Comparison of ENCODE assay signal across 8 mouse cellular contexts in the genomic region with DNA sequence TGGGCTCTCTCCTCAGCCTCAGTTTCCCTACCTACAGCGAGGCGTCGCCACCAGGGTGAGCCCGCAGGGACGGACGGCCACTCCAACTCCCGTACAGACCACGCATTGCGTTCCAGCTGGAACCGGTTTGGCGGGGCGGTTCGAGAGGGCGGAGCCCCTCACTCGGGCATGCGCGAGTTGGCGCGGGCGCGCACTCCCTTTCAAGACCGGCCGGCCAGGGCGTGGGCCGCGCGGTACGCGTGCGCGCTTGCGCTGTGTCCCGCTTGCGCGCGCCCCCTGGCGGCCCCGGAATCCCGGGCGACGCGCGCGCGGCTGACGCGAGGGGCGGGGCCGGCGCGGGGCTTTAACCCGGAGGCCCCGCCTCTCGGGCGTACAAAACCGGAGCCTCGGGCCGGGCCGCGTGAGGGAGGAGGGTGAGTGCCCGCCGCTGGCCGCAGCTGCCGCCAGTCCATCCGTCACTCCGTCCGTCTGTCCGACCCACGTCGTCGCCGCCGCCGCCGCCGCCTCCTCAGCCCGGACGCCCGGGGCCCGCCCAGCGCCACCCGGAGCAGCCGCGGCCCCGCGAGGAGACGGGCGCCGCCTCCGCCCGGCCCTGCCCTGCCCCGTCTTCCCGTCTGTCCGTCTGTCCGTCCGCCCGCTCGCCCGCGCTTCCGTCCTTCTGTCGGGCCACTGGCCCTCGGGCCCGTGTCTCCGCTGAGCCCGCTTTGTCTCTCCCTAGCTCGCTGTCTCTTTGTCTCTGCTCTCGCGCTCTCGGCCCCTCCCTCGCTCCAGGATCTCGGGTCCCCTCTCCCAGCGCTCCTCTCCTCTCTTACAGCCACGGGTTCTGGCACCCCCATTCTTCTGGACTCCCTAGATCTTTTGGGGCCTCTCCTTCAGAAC. TPM values are rescaled to one million over a fixed set of nuclear protein-coding genes. Genes with fewer than 3 reads are reported as not detected.
DNase-seq lines count a peak whose midpoint lies in the region; ATAC-seq and TF ChIP-seq lines count a peak whose summit lies in the region.

No protein-coding gene starts in this region.

- peak overlapping the region; percentile 89 for H3K27ac ChIP-seq in embryonic facial prominence, embryonic 12.5 days
- H3K27ac ChIP-seq in limb, embryonic 11.5 days (replicated peaks; ENCODE audit: low read depth, low read length): peak overlapping the region; percentile 59
- H3K27ac ChIP-seq in midbrain, embryonic 13.5 days: peak overlapping the region; percentile 93
- peak overlapping the region; percentile 69 for H3K27ac ChIP-seq in small intestine, adult 2 months (ENCODE audit: insufficient read depth, low read depth, low read length)

- DNase-seq in 3T3-L1 (ENCODE audit: low read depth, low spot score): peak; percentile 93
- DNase-seq in adrenal gland, postnatal 36 days: peak; percentile 97 to 98
- DNase-seq in heart, adult 18-20 months: peak; percentile 96 to 98
- DNase-seq in kidney, adult 18-20 months: peak; percentile 97
- peak; percentile 95 for DNase-seq in limb, embryonic 11.5 days (ENCODE audit: low spot score)

- no peaks in the 10 kb centered on the region for H3K27me3 ChIP-seq in embryonic facial prominence, embryonic 12.5 days
- no peaks in the 10 kb centered on the region for H3K27me3 ChIP-seq in limb, embryonic 11.5 days (ENCODE audit: control insufficient read depth, insufficient read depth, low read length)
- H3K27me3 ChIP-seq in midbrain, embryonic 13.5 days: no peaks in the 10 kb centered on the region
- no peaks in the 10 kb centered on the region for H3K27me3 ChIP-seq in small intestine, adult 2 months (ENCODE audit: control insufficient read depth, insufficient read depth, low read length)

- peaks cover 67% of the 10 kb centered on the region for H3K4me1 ChIP-seq in embryonic facial prominence, embryonic 12.5 days
- H3K4me1 ChIP-seq in limb, embryonic 11.5 days (ENCODE audit: control insufficient read depth, insufficient read depth, low read length): peaks cover 21% of the 10 kb centered on the region
- H3K4me1 ChIP-seq in midbrain, embryonic 13.5 days (replicated peaks): peaks cover 69% of the 10 kb centered on the region
- peaks cover 19% of the 10 kb centered on the region for H3K4me1 ChIP-seq in small intestine, adult 2 months (ENCODE audit: control insufficient read depth, insufficient read depth, insufficient read length, low read length)

- peak overlapping the region; percentile 95 for H3K4me3 ChIP-seq in embryonic facial prominence, embryonic 12.5 days
- peak overlapping the region; percentile 54 for H3K4me3 ChIP-seq in limb, embryonic 11.5 days (ENCODE audit: low read depth, low read length)
- peak overlapping the region; percentile 93 for H3K4me3 ChIP-seq in midbrain, embryonic 13.5 days (replicated peaks)
- H3K4me3 ChIP-seq in small intestine, adult 2 months (ENCODE audit: low read depth, low read length): peak overlapping the region; percentile 94

- peak; percentile 81 for ATAC-seq in embryonic facial prominence, embryonic 12.5 days (ENCODE audit: insufficient number of reproducible peaks, insufficient read depth, low FRiP score, low TSS enrichment)
- ATAC-seq in limb, embryonic 11.5 days (ENCODE audit: insufficient number of reproducible peaks, low FRiP score, low TSS enrichment, low read depth): peak; percentile 91
- peak; percentile 89 for ATAC-seq in midbrain, embryonic 13.5 days

- H3K9ac ChIP-seq in embryonic facial prominence, embryonic 12.5 days: peak overlapping the region; percentile 98
- H3K9ac ChIP-seq in limb, embryonic 11.5 days (ENCODE audit: low read length): peak overlapping the region; percentile 94
- H3K9ac ChIP-seq in midbrain, embryonic 13.5 days (replicated peaks): peak overlapping the region; percentile 99

- under 1% methylated on average over 85 of the region's 114 CpGs for WGBS in embryonic facial prominence, embryonic 12.5 days
- under 1% methylated on average over 86 of the region's 114 CpGs for WGBS in limb, embryonic 11.5 days
- under 1% methylated on average over 103 of the region's 114 CpGs for WGBS in midbrain, embryonic 13.5 days
- WGBS in small intestine, adult 2 months: under 1% methylated on average over 97 of the region's 114 CpGs

- H3K36me3 ChIP-seq in embryonic facial prominence, embryonic 12.5 days: no peaks in the 10 kb centered on the region
- H3K36me3 ChIP-seq in limb, embryonic 11.5 days (ENCODE audit: control insufficient read depth, insufficient read depth, low read length): no peaks in the 10 kb centered on the region
- H3K36me3 ChIP-seq in midbrain, embryonic 13.5 days: no peaks in the 10 kb centered on the region
- no peaks in the 10 kb centered on the region for H3K36me3 ChIP-seq in small intestine, adult 2 months (ENCODE audit: control insufficient read depth, insufficient read depth, low read length)

- TF ChIP-seq POLR2A in small intestine, adult 2 months (IDR thresholded peaks at IDR 0.05; ENCODE audit: low read depth, low read length): peak; percentile 59

- peak overlapping the region; percentile 81 for H3K4me2 ChIP-seq in embryonic facial prominence, embryonic 12.5 days (replicated peaks)
- peak overlapping the region; percentile 56 for H3K4me2 ChIP-seq in limb, embryonic 11.5 days (ENCODE audit: low read depth, severe bottlenecking)
- H3K4me2 ChIP-seq in midbrain, embryonic 13.5 days (replicated peaks): peak overlapping the region; percentile 81

- H3K9me3 ChIP-seq in embryonic facial prominence, embryonic 12.5 days: no peaks in the 10 kb centered on the region
- no peaks in the 10 kb centered on the region for H3K9me3 ChIP-seq in limb, embryonic 11.5 days (ENCODE audit: control insufficient read depth, low read length)
- H3K9me3 ChIP-seq in midbrain, embryonic 13.5 days: no peaks in the 10 kb centered on the region

- TF ChIP-seq CTCF in small intestine, adult 2 months (IDR thresholded peaks at IDR 0.05; ENCODE audit: extremely low read depth, insufficient read length, insufficient replicate concordance, low read depth, low read length): peak; percentile 62

RNA-seq across cellular contexts. Expression of a gene that starts 54.3 kb away (rescaled TPM):
- 10 to 100 TPM; 56.2 to 67.3 TPM for total RNA-seq in adrenal gland, postnatal 36 days (2021)
- polyA plus RNA-seq in embryonic facial prominence, embryonic 12.5 days (2016; fragmentation: Nextera tagmentation; extraction: Ambion mirVana): 182 and 184 TPM in 2 replicates
- total RNA-seq in heart, adult 18-20 months (2021): 10 to 100 TPM; 70.9 to 74.6 TPM
- 82.0 and 83.8 TPM in 2 replicates for polyA plus RNA-seq in limb, embryonic 11.5 days (2014; fragmentation: Nextera tagmentation; extraction: Ambion mirVana)
- polyA plus RNA-seq in midbrain, embryonic 13.5 days (2015; fragmentation: Nextera tagmentation; extraction: Ambion mirVana): 33.0 and 37.4 TPM in 2 replicates
- polyA plus RNA-seq in small intestine, adult 2 months (2012; rRNA removed): 391 and 410 TPM in 2 replicates

Comparison
In these comparisons a context has a peak if more than half of its experiments do, and no peak if none do; other contexts are left out.
1. Peak in every context shown above with its lines: DNase-seq, ATAC-seq, H3K4me3 ChIP-seq and H3K27ac ChIP-seq.